Mouse (Mus musculus) regulatory T cell (primary cell): ENCODE data around the gene Tex10.

Source experiments
- in situ Hi-C: fragments of 300-600 bp; cut with MboI, MseI; formaldehyde crosslinking; loops from one replicate; pipeline ENCODE4 v1.15.1; 2025; ENCODE audit warnings: high pct_unique_total_duplicates

The Tex10 gene

DNA sequence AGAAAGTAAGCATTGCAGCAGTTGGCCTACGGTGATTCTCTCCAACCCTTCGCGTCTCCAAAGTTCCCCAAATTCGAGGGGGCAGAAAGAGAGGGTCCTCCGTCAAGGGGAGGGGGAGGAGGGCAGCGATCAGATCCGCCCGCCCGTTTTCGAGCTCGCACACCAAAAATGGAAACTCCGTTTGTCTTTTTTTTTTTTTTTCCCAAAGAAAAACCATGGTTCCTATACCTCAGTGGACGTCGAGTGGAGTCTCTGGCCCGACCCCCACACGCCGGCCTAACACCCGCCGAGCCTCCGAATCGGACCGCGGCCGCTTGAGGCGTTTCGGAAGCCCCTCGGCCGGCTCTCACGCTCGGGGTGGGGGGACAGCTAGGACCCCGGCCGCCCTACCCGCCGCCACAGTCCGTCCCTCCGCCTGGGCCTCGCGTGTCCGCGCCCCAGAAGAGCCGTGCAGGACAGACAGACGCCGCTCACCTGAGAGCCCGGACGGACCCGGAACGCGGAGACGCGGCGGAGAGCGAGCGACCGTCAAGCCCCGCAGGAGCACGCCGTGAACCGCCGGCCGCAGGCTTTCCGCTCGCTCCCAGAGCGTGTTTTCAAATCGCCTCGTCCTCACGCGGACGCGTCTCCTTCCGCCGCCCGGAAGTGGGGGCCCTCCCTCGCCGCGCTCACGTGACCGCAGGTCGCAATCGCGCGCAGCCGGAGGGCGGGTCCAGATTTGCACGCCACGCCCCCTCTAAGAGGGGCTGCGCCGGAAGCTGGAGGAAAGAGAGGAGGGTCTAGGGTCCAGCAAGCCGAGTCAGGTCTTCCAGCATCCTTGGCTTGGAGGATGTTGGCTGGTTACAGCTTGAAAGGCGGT lies at the start of gene Tex10:
TSS of gene Tex10 (minus strand) at position 668 of the 859 bp plus-strand sequence.
- in situ Hi-C loops = no loop called here

DNA sequence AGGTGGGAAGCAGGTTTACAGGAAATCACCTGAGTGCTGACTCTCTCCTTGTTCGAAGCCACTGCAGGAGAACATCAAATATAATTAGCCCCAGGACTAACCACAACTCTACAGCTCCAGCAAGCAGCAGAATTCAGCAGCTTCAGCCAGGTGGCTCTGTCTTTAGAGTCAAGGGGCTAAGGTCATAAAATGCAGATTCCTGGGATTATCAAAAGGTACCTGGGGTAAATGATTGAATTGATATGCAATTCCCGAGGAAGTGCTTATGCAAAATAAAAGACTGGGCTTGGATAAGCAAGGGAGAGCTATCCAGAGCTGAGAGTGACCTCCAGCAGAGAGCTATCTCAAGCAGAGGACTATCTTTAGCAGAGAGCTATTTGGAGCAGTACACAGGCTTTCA lies 37.6 kb upstream of the Tex10 start:
- in situ Hi-C loops = no loop called here

DNA sequence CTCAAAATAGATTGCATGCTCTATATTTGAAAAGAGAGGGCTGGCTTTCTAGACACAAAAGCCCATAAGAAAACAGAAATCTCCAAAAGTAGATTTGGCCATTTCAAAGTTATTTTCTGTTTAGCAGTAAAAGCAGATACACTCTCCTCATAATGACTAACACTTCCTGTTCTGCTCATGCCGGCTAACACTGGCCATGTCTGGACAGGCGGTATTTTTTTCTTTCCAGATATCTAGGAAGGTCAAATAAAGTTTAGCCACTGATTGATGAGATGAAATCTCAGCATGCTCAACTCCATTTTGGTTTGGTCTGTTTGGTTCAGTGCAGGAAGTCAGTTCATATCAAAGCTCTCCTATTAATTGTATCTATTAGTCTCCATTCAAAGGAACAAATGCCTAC lies 19.3 kb upstream of the Tex10 start:
- in situ Hi-C loops = no loop called here

DNA sequence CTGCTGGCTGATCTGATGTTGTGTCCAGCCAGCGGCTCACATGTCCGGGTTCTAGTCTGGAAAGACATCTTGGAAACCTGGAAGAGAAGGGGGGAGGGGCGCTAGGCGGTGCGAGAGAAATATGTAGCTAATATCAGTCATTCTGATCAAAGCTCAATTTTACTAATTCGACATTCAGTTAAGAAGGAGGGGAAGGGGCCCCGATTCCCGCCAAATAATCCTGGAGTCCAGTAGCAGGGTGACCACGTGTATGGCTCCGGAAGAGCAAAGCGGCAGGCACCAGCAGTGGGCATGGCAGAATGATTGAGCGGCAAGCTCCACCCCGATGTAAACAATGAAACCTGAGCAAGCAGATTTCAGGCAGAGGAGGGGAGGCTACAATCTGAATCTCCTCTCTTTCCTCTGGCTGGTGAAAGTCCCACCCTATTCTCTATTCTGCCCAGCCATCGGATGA lies 18.1 kb upstream of the Tex10 start:
- in situ Hi-C loops = no loop called here

DNA sequence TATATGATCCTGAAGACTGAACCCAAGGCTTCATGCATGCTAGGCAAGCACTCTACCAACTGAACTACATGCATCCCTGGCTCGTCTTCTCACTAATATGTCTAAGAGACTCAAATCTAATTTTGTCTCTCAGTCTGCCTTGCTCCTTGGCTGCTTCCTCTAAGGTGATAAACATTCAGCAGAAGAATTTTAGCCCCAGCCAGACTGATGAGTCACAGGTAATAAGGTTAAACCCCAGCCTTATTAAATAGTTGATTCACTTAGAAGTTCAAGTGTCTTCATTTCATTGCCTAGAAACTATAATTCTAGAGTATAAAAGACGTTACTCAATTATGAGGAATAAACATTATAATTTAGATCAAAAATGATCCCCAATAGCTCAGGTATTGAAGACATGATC lies 15.7 kb upstream of the Tex10 start:
- in situ Hi-C loops = no loop called here

DNA sequence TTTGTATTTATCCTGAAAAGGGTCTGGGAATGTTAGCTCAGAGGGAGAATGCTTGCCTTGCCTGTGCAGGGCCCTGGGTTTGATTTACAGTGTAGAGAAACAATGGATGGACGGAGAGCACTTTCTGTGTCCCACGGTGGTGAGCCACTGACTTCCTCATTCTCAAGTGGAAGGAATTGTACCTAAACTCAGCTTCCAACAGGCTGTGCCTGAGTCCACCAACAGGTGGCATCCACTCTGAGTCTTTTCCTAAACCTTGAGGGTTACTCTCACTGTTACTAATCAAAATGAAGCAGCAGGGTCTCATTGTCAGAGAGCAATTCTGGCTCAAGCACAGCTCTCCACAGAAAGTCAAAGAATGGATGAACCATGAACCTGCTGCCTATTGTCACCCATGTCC lies 8.0 kb upstream of the Tex10 start:
- in situ Hi-C loops = no loop called here

DNA sequence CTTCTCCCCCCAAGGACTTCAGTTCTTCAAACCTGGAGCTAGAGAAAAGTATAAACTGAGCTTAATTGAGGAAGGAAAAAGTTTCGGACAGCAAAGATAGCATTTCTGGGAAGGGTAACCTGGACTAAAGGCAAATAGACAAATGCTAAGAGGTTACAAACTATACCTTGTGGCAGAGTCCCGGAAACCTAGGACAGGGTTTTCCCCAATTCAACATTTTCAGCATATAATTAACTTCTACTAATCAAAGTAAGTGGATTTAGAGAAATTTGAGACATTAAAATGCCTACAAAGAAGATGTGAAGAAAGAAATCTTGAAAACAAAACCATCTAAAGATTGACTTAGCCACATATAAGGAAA lies 372 bp upstream of the Tex10 start:
- in situ Hi-C loops = no loop called here

DNA sequence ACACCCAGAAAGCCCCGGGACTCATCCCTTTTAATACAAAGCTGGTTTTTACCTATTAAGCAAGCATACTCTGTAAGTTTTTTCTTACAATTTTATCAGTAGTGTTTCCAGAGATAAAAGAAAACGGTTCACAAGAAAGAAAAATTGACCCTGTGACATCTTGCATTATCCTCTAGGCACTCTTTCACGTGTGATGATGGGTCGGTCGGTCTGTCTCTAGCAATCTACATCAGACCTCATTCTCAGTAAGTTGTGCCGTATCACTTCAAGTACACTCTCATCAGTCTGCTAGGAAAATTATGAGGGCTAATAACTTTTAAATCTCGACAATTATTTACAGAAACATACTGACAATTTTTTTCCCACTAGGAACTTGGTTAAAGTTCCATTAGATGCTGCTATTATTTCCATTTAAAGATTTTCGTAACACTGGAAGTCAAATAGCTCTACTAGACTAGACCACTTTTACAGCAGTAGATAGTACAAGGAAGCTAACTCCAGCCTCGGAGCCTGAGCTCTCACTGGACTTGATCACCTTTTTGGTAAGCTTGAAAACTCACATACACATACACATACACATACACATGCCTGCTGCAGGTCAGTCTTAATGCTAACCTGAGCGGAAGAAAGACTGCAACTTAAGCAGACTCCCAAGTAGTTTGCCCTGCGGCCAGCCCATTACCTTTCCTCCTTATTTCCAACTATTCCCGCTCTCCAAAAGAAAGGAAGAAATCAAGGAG lies 1.0 kb downstream of the Tex10 start:
- in situ Hi-C loops = no loop called here

DNA sequence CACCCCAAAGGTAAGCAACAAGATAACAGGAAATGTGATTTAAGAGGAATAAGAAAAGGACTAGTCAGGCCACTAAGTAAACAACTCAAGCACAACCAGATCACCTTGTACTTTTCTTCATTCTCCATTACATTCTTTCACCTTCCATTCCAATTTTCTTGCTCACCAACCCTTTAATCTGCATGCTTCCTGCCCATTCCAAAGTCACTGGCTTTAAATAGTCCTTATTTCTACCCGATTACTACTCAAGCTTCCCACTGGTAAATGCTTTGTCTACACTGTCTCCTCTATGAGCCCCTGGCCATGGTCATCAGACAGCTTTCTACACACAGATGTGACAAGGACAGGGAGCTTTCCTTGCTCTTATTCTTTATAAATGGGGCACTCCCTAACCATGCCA lies 2.3 kb downstream of the Tex10 start:
- in situ Hi-C loops = no loop called here

DNA sequence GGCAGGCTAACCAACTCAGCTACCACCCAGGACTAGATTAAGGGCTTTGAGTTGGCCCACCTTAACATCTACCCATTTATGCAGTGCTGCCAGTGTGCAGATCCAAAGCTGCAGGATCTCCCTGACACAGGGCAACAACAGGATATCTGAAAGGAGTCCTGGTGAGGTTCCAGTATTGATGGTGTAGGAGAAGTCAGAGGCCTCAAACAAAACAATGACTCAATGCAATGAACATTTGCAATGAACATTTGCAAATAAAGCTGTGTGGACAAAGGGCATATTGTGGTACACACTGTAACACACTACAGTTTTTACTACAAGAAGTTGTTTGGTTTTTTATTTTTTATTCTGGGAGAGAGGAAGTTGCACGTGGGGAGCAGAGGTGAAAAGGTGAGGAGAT lies 12.2 kb downstream of the Tex10 start:
- in situ Hi-C loops = no loop called here

DNA sequence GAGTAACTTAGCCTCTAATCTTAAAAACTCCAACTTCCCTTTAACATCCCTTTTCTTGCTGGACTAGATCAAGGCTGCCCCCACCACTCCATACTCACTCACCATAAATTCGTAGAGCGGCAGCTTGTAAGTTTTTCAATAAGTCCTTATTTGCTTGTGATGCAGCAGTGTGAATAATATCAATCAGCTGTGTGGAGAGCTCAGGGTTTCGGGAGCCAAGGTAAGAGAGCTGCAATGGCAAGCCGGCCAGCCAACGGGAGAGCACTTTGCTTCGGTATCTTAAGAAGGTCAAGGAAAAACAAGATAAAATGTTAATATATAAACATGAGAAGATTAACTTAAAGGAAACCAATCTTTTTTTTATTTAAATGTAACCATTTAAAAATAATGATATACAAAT lies 14.8 kb downstream of the Tex10 start:
- in situ Hi-C loops = loop anchor here (10.0 kb wide), 1 partner anchor 1186 kb away; no protein-coding TSS in a partner anchor

DNA sequence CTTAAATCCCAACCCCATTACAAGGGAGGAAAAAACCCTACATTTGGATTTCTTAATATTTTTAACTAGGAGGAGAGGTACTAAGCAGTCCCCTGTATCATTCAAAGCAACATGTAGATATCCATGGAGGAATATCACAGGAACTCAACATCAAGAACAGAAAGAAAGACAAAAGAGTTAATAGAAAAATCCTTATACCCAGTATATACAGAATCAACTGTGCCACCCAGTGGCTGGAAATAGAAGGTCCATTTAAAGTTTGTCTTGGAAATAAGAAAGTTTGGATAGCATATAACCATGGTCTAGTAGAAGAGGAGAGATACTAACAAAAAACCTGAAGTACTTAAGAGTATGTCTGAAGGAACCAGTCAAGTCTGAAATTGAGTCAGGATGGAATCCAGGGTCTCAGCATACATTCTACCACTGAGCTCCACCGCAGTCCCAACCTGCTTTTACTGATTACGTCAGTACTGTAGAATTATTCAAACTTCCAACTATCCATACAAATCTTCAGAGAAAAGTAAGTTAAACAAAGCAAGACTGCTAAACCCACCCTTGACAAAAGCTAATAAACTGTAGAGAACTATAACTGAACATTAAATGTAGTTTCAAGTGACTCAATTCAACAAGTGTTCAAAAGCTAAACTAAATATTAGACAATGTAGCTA lies 19.0 kb downstream of the Tex10 start:
- in situ Hi-C loops = loop anchor here (10.0 kb wide), 1 partner anchor 1191 kb away; no protein-coding TSS in a partner anchor

DNA sequence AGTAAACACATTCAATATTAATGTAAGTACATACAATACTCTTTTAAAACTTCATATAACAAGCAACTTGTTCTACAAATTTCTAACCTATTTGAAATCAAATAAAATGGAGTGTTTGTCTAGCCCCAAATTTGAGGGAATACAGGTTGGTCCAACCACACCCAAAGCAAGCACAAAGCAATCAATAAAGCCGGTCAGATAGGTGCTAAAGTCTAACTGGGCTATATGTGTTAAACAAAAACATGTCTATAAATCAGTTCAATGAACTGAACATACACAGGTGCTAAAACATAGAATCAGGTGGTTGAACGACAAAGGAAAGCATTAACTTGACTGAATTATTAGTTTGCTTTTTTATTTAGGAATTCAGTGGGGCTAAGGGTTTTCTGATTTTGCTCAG lies 45.2 kb downstream of the Tex10 start:
- in situ Hi-C loops = no loop called here

DNA sequence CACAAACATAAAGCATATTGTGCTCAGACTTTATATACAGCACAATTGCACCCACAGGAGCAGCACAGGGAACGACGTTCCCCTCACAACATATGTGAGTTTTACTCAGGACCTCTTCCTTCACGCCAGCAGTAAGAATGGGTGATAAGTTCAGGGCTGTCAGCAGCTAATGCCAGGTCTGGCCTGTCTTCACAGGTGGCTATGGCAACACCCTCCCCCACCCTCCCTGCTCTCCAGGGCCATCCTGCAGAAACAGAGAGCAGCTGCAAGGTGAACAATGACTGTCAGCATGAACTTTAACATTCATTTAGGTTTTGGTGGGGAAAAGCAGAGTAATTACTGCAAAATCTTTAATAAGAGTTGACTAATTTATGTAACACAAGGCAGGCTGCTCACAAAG lies 45.8 kb downstream of the Tex10 start:
- in situ Hi-C loops = no loop called here

DNA sequence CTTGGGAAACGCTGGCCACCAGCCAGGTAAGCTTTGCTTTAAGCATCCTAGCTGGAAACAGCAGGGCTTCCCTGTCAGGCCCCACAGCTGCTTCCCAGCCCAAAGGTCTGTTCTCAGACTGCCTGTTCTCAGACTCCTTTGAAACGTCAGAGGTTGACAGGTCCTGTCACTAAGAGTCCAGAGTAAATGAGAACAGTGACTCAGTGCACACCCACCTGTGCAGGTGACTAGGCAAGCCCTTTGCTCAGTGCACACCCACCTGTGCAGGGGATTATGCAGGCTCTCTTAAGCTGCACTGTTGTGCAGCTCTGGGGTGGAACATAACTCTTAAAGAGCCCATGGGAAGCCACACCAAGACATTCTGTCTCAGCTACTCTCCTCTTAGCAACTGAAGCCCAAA lies 49.5 kb downstream of the Tex10 start:
- in situ Hi-C loops = no loop called here

DNA sequence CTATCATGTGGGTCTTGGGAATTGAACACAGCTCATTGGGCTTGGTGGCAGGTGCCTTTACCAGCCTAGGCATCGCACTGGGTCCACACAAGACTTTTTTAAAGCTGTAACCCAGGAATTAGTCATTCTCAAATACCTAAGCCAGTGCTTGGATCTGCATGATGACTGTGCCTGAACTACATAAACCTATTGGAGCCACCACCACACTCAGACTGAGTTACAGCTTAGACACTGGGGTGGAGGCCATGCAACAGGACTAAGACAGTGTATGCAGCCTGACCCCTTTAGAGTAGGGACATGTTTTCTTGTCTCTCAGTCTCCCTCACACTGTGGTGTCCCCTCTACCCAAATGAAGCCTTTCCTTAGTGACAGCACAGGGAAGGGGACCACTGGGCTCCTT lies 50.6 kb downstream of the Tex10 start:
- in situ Hi-C loops = no loop called here

DNA sequence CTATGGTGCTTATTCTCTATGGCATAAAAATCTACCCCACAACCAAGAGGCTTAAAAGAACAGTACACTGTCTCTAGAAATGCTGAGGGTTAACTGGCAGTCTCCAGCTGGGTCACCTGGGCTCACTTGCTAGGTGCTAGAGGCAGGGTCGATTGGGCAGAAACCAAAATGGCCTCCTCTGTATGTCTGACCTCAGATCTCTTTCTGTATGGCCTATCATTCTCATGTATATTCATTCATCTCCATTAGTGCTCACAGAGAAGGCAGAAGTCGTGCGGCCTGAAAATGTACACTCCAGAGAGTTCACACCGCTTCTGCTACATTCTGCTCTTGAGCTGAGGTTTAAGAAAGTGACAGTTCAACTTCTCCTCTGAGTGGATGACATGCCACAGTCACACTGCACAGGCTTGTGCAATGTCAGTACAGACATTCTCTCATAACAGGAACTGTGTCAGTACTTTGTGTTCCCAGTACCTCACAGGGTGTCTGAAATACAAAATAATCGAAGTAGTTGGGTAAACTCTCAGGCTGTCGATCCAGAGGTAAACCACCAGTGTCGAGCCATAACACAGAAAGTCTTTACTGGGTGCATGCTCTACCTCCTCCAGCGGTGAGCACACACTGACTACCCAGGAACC lies 54.3 kb downstream of the Tex10 start:
- in situ Hi-C loops = no loop called here

DNA sequence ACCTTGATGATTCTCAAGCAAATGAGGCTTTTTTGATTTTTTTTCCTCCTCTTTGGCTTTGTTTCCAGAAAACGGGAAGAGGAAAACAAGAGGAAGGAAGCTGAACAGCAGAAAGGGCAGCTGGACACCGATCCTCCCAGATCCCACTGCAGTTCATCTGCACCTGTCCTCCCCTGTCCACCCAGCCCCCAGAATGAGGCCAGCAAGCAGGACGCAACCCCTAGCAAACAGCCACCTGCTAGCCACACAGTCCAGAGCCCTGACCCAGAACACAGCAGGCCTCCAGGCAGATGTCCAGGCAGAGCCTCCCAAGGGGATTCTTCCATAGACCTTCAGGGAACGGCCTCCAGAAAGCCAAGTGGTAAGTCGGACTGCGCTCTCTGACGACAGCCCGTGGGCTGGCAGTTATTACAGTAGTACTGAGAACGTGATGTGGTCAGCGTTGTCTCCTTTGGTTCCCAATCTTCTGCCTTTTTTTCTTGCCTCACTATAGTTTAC lies 57.4 kb downstream of the Tex10 start:
- in situ Hi-C loops = no loop called here

DNA sequence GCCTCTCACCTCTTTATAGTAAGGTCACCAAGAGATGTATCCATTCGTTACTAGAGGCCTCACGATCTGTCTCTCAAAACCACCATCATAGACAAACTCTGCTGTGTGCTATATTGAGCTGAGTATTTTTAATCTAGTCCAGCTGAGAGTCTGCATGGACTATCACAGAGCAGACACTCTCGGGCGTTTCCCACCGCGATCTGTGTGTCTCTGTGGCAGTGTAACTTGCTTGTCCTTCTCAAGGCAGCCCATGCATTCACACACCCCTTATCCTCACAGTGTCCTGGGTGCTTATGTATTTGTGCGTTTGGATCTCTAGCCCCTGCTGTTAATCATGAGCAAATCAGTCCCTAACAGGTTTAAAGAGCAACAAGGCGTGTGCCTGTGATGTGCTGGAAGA lies 59.8 kb downstream of the Tex10 start:
- in situ Hi-C loops = no loop called here

DNA sequence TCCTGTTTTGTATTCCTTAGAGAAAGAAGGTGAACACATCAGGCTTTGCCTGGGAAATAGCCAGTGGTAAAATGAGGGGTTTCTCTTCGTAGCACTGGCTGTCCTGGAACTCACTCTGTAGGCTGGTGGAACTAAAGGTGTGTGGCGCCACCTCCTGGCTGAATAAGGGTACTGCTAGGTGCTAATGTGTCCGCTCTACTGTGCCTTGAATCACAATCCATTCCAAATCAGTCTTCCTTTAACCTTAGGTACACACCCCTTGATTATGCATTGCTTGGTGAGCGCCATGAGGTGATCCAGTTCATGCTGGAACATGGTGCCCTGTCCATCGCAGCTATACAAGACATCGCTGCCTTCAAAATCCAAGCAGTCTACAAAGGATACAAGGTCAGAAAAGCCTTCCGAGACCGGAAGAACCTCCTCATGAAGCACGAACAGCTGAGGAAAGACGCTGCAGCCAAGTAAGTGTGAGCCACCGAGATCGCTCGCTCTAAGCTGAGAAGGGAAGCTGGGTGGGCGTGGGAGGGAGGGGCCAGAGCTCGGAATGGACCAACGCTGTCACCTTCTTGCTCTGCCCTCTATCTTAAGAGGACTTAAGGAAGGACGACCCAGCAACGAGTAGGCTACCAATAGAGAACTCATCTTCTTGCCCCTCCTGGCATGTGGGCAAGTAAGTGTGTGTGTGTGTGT lies 65.8 kb downstream of the Tex10 start:
- in situ Hi-C loops = no loop called here
